Mouse (Mus musculus): Measurements from ENCODE around the gene Calcrl. TPM values are rescaled to one million over a fixed set of nuclear protein-coding genes. Genes with fewer than 3 reads are reported as not detected.

Calcrl gene
- polyA plus RNA-seq, 1 experiment from 2014 or later: 50.1 TPM

DNA sequence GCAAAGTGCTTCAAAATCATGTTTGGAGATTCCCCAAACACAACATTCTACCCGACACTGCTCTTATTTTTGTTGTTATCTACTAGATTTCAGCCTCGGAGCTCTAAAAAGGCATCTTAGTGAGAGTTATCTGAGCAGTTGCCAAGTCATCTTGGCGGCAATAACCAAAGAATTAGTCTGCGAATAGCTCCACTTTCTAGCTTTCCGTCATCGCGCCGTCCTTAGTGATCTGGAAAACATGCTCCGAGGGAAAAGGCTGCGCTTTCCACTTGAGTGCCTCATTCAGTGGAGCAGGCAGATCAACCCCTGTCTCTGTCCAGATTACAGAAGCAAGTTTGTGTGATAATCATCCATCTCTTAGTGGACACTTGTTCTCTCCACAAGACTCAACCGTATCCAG lies 44.4 kb downstream of the Calcrl start:
- H3K4me3 ChIP-seq (replicated peaks; ENCODE audit: low read depth, low read length): no peak overlapping the region
- DNase-seq (ENCODE audit: low spot score) (peak; percentile 56), ATAC-seq (replicated peaks; ENCODE audit: low FRiP score, low read depth) (0 out of 2 replicates have a peak, but pooled peaks have one; percentile 13)
- H3K9ac ChIP-seq (ENCODE audit: low read depth, low read length): no peak overlapping the region
- 31% methylated on average over 11 of the region's 11 CpGs for WGBS
- no peak overlapping the region for H3K27ac ChIP-seq
- H3K36me3 ChIP-seq (ENCODE audit: insufficient read depth, low read length): no peaks in the 10 kb centered on the region
- peak overlapping the region; percentile 21 for H3K4me2 ChIP-seq (ENCODE audit: low read length)
- H3K9me3 ChIP-seq (replicated peaks; ENCODE audit: low read length): no peaks in the 10 kb centered on the region
- TF ChIP-seq CTCF (IDR thresholded peaks at IDR 0.05; ENCODE audit: low read depth): no peak
- peaks cover 6% of the 10 kb centered on the region; the same call in 1 of the 2 replicates for H3K4me1 ChIP-seq (replicated peaks; ENCODE audit: insufficient read depth, low read length)
- H3K27me3 ChIP-seq (ENCODE audit: insufficient read depth, low read length): no peaks in the 10 kb centered on the region

DNA sequence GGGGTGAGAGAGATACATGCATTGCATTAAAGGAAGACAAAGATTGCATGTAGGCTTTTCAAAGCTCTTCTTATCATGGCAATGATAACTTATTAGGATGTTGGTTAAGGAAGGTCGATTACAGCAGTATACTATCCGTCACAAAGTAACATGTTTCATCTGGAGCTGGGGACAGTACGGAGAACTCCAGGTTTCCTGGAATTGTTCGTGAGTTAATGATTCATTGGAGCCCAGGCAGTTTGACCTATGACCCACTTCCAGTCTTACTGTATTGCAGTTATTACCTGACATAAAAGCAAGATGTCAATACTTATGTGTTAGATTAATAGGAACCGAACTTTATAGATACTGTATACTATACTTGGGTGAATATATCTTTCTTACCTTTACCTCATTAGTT lies 46.5 kb downstream of the Calcrl start:
- 29% methylated on average over 5 of the region's 5 CpGs for WGBS
- no peak for TF ChIP-seq CTCF (IDR thresholded peaks at IDR 0.05; ENCODE audit: low read depth)

DNA sequence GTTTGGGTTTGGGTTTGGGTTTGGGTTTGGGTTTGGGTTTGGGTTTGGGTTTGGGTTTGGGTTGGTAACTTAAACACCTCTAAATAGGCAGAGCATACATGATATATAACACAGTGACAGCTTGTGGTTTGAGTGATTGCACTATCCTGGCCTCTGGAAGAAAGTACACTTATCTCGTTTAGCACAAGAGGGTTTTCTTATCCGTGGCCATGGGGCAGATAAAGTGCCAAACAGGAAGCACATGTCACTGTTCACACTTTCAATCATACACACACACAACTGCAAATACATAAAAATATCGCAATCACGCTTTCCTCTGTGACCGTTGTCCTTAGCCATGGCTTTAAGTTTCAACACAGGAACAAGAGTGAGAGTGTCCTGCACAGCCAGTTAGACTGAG lies 56.0 kb downstream of the Calcrl start:
- no peak overlapping the region for H3K4me3 ChIP-seq (replicated peaks; ENCODE audit: low read depth, low read length)
- 52% methylated on average over 5 of the region's 5 CpGs for WGBS
- no peak overlapping the region for H3K27ac ChIP-seq
- H3K9me3 ChIP-seq (replicated peaks; ENCODE audit: low read length): no peaks in the 10 kb centered on the region
- peaks cover 6% of the 10 kb centered on the region; the same call in 1 of the 2 replicates for H3K36me3 ChIP-seq (ENCODE audit: insufficient read depth, low read length)
- H3K27me3 ChIP-seq (ENCODE audit: insufficient read depth, low read length): no peaks in the 10 kb centered on the region
- H3K4me2 ChIP-seq (ENCODE audit: low read length): no peak overlapping the region
- no peak for ATAC-seq (replicated peaks; ENCODE audit: low FRiP score, low read depth)
- no peak for TF ChIP-seq CTCF (IDR thresholded peaks at IDR 0.05; ENCODE audit: low read depth)
- no peak overlapping the region for H3K9ac ChIP-seq (ENCODE audit: low read depth, low read length)
- DNase-seq (ENCODE audit: low spot score): no peak
- H3K4me1 ChIP-seq (replicated peaks; ENCODE audit: insufficient read depth, low read length): no peaks in the 10 kb centered on the region

More for the DNA sequence above, 46.5 kb downstream of the Calcrl start:
- Histone ChIP-seq H3K4me2 (ENCODE audit: low read length) (no peak overlapping the region), H3K4me1 (replicated peaks; ENCODE audit: insufficient read depth, low read length) (peaks cover 6% of the 10 kb centered on the region; the same call in 1 of the 2 replicates), H3K27ac (no peak overlapping the region), H3K9me3 (replicated peaks; ENCODE audit: low read length) (no peaks in the 10 kb centered on the region), H3K4me3 (replicated peaks; ENCODE audit: low read depth, low read length) (no peak overlapping the region), H3K36me3 (ENCODE audit: insufficient read depth, low read length) (peaks cover under 1% of the 10 kb centered on the region; the same call in 1 of the 2 replicates), H3K27me3 (ENCODE audit: insufficient read depth, low read length) (no peaks in the 10 kb centered on the region), H3K9ac (ENCODE audit: low read depth, low read length) (no peak overlapping the region)
- ATAC-seq (replicated peaks; ENCODE audit: low FRiP score, low read depth) (no peak), DNase-seq (ENCODE audit: low spot score) (no peak)

DNA sequence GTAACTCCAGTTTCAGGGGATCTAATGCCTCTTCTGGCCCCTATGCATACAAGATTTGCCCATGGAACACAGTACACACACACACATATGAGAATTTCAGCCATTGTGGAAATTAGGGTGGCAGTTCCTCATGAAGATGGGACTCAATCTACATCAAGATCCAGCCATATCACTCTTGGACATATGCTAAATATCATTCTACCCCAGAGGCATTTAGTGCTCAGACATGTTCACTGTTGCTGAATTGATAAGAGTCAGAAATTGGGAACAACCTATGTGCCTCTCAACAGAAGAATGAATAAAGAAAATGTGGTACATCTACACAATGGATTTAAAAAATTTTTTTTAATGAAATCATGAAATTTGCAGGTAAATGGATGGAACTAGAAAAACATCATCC lies 58.5 kb downstream of the Calcrl start:
- H3K27me3 ChIP-seq (ENCODE audit: insufficient read depth, low read length): no peaks in the 10 kb centered on the region
- H3K36me3 ChIP-seq (ENCODE audit: insufficient read depth, low read length): no peaks in the 10 kb centered on the region
- no peak for TF ChIP-seq CTCF (IDR thresholded peaks at IDR 0.05; ENCODE audit: low read depth)
- H3K27ac ChIP-seq: no peak overlapping the region
- H3K4me2 ChIP-seq (ENCODE audit: low read length): no peak overlapping the region
- H3K9ac ChIP-seq (ENCODE audit: low read depth, low read length): no peak overlapping the region
- no peak for ATAC-seq (replicated peaks; ENCODE audit: low FRiP score, low read depth)
- H3K9me3 ChIP-seq (replicated peaks; ENCODE audit: low read length): no peaks in the 10 kb centered on the region
- DNase-seq (ENCODE audit: low spot score): no peak
- H3K4me1 ChIP-seq (replicated peaks; ENCODE audit: insufficient read depth, low read length): no peaks in the 10 kb centered on the region
- no peak overlapping the region for H3K4me3 ChIP-seq (replicated peaks; ENCODE audit: low read depth, low read length)

DNA sequence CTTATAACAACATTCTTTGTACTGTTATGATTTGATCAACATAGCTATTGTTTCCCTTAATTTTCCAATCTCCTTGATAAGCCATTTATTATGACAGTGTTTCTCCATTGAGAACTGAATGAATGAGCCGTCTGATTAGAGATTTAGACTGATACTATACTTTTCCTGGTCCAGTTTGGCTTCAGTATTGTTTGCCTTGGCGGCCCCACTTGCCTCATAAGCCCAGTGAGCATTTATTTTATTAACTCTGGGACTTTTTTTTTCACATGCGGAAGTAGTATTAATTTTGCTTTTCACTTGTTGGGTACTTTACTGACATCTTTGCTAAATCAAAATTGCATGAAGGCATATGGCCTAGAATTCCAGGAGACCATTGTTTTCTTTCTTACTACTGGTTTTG lies 59.9 kb downstream of the Calcrl start:
- 67% methylated on average over 3 of the region's 3 CpGs for WGBS
- H3K36me3 ChIP-seq (ENCODE audit: insufficient read depth, low read length): no peaks in the 10 kb centered on the region
- no peaks in the 10 kb centered on the region for H3K4me1 ChIP-seq (replicated peaks; ENCODE audit: insufficient read depth, low read length)
- H3K4me3 ChIP-seq (replicated peaks; ENCODE audit: low read depth, low read length): no peak overlapping the region
- no peaks in the 10 kb centered on the region for H3K9me3 ChIP-seq (replicated peaks; ENCODE audit: low read length)
- no peak for DNase-seq (ENCODE audit: low spot score)
- no peak for ATAC-seq (replicated peaks; ENCODE audit: low FRiP score, low read depth)
- H3K27me3 ChIP-seq (ENCODE audit: insufficient read depth, low read length): no peaks in the 10 kb centered on the region
- TF ChIP-seq CTCF (IDR thresholded peaks at IDR 0.05; ENCODE audit: low read depth): no peak
- H3K4me2 ChIP-seq (ENCODE audit: low read length): no peak overlapping the region
- no peak overlapping the region for H3K9ac ChIP-seq (ENCODE audit: low read depth, low read length)
- no peak overlapping the region for H3K27ac ChIP-seq

DNA sequence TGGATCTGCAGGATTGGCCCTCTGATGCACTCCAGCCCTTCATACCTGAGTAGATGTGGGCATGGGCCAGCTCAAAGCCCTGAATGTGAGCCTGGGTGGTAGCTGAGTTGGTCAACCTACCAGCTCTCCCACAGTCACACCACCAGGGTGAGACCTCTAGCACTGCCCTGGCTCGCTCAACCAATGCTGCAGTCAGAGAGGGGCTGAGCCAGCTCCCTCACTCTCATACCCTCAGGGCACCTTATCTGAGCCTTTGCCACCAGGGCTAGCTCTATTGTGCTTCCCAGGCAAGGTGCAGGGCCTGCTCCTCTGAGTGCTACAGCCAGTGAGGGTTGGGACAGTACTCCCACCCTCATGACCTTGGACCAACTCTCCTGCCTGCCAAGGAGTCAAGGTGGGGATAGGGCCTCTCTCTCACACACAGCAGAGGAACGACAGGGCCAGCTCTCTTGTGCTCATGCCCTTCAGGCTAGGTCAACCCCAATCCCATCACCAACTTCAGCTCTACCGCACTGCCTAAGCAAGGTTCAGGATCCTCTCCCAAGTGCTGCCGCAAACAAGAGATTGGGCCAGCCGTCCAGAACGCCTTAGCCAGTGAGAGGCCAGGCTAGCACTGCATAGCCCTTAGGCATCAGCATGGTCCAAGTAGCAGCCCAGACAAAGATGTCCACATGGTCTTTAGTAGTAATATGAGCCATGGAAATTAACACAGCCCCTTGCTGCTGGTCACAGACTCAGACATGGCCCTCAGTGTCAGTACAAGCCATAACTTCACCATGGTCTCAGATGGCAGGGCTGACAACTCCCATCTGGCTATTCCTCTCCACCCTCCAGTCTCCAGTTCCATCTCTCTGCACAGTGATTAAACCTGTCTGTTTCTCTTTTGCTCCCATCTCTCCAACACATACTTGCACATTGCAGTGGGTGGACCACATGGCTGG lies 62.2 kb downstream of the Calcrl start:
- 67% methylated on average over 6 of the region's 6 CpGs for WGBS
- ATAC-seq (replicated peaks; ENCODE audit: low FRiP score, low read depth): peak; percentile 87
- no peak overlapping the region for H3K27ac ChIP-seq

More for the DNA sequence above, 62.2 kb downstream of the Calcrl start:
- H3K4me3 ChIP-seq (replicated peaks; ENCODE audit: low read depth, low read length): no peak overlapping the region
- no peak overlapping the region for H3K4me2 ChIP-seq (ENCODE audit: low read length)
- H3K4me1 ChIP-seq (replicated peaks; ENCODE audit: insufficient read depth, low read length): no peaks in the 10 kb centered on the region
- TF ChIP-seq CTCF (IDR thresholded peaks at IDR 0.05; ENCODE audit: low read depth): no peak
- no peaks in the 10 kb centered on the region for H3K36me3 ChIP-seq (ENCODE audit: insufficient read depth, low read length)
- DNase-seq (ENCODE audit: low spot score): peak; percentile 84
- no peak overlapping the region for H3K9ac ChIP-seq (ENCODE audit: low read depth, low read length)
- no peaks in the 10 kb centered on the region for H3K9me3 ChIP-seq (replicated peaks; ENCODE audit: low read length)
- no peaks in the 10 kb centered on the region for H3K27me3 ChIP-seq (ENCODE audit: insufficient read depth, low read length)
